Mouse (Mus musculus): ENCODE measurements around the gene Tns4. TPM values are rescaled to one million over a fixed set of nuclear protein-coding genes. Genes with fewer than 3 reads are reported as not detected.

The Tns4 gene
- 0.05 and 0.11 TPM in 2 replicates for polyA plus RNA-seq (2016; fragmentation: Nextera tagmentation; extraction: Ambion mirVana)

DNA sequence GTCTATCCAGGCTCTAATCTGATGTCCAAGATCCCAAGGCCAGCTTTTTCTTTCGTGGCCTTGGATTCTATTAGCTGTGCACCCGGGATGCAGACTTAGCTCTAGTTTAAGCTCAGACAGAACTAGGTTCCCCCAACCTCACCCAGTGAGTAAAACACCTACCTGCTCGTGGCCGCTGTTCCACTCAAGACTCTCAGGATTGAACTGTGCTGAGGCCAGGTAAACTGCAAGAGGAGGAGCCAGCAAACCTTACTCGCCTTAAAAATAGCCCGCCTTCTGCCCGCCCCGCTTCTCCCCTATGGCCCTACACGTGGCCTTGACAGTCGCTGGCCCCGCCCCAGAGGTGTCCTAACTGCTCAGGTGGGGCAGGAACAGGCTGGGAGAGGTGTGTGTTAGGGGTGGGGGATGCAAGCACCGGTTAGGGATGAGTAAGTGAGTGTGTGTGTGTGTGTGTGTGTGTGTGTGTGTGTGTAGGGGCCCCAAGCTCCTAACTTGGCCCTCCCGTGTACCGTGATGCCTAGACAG lies at the start of gene Tns4:
TSS of gene Tns4 (minus strand) at position 230 of the 525 bp plus-strand sequence.
- 65% methylated on average over 14 of the region's 14 CpGs for WGBS
- Histone ChIP-seq H3K9me3 (replicated peaks) (no peaks in the 10 kb centered on the region), H3K4me2 (no peak within 1 kb of the TSS), H3K4me3 (no peak within 1 kb of the TSS), H3K4me1 (replicated peaks) (0 out of 2 replicates have a peak, but pooled peaks cover 9% of the 10 kb centered on the region), H3K27ac (ENCODE audit: poor library complexity, severe bottlenecking) (no peak within 1 kb of the TSS), H3K27me3 (replicated peaks) (no peaks in the 10 kb centered on the region), H3K36me3 (no peaks in the 10 kb centered on the region), H3K9ac (no peak within 1 kb of the TSS)
- no peak for ATAC-seq (ENCODE audit: insufficient number of reproducible peaks, low FRiP score)

GRCm38 (mm10) chr11:99137385-99137784 lies 48.3 kb upstream of the Tns4 start:
- H3K27ac ChIP-seq (ENCODE audit: poor library complexity, severe bottlenecking): no peak overlapping the region
- no peak for ATAC-seq (ENCODE audit: insufficient number of reproducible peaks, low FRiP score)
- H3K27me3 ChIP-seq (replicated peaks): no peaks in the 10 kb centered on the region
- no peak overlapping the region for H3K4me3 ChIP-seq
- H3K36me3 ChIP-seq: no peaks in the 10 kb centered on the region
- 73% methylated on average over 4 of the region's 4 CpGs for WGBS
- H3K4me2 ChIP-seq: no peak overlapping the region
- H3K4me1 ChIP-seq (replicated peaks): peaks cover 23% of the 10 kb centered on the region
- no peak overlapping the region for H3K9ac ChIP-seq
- H3K9me3 ChIP-seq (replicated peaks): no peaks in the 10 kb centered on the region

- Histone ChIP-seq H3K27me3 (replicated peaks) (no peaks in the 10 kb centered on the region), H3K36me3 (no peaks in the 10 kb centered on the region), H3K9ac (no peak overlapping the region), H3K4me2 (no peak overlapping the region), H3K4me3 (no peak overlapping the region), H3K27ac (ENCODE audit: poor library complexity, severe bottlenecking) (no peak overlapping the region), H3K4me1 (replicated peaks) (peaks cover 27% of the 10 kb centered on the region), H3K9me3 (replicated peaks) (no peaks in the 10 kb centered on the region)
- 73% methylated on average over 4 of the region's 4 CpGs for WGBS
- ATAC-seq (ENCODE audit: insufficient number of reproducible peaks, low FRiP score): no peak
Measured at GRCm38 (mm10) chr11:99136961-99137360, 47.9 kb upstream of the Tns4 start.

- no peaks in the 10 kb centered on the region for H3K36me3 ChIP-seq
- H3K9ac ChIP-seq: no peak overlapping the region
- H3K4me3 ChIP-seq: no peak overlapping the region
- H3K4me2 ChIP-seq: no peak overlapping the region
- no peak for ATAC-seq (ENCODE audit: insufficient number of reproducible peaks, low FRiP score)
- H3K27ac ChIP-seq (ENCODE audit: poor library complexity, severe bottlenecking): no peak overlapping the region
- H3K4me1 ChIP-seq (replicated peaks): peaks cover 33% of the 10 kb centered on the region
- no peaks in the 10 kb centered on the region for H3K9me3 ChIP-seq (replicated peaks)
- WGBS: 55% methylated on average over 3 of the region's 3 CpGs
- H3K27me3 ChIP-seq (replicated peaks): no peaks in the 10 kb centered on the region
Measured at GRCm38 (mm10) chr11:99136361-99136760, 47.3 kb upstream of the Tns4 start.

- H3K4me2 ChIP-seq: no peak overlapping the region
- no peaks in the 10 kb centered on the region for H3K9me3 ChIP-seq (replicated peaks)
- H3K4me1 ChIP-seq (replicated peaks): peaks cover 41% of the 10 kb centered on the region
- no peak overlapping the region for H3K4me3 ChIP-seq
- no peak overlapping the region for H3K9ac ChIP-seq
- 66% methylated on average over 8 of the region's 8 CpGs for WGBS
- H3K36me3 ChIP-seq: no peaks in the 10 kb centered on the region
- H3K27ac ChIP-seq (ENCODE audit: poor library complexity, severe bottlenecking): no peak overlapping the region
- ATAC-seq (ENCODE audit: insufficient number of reproducible peaks, low FRiP score): no peak
- H3K27me3 ChIP-seq (replicated peaks): no peaks in the 10 kb centered on the region
Measured at GRCm38 (mm10) chr11:99135047-99135440, 45.9 kb upstream of the Tns4 start.

DNA sequence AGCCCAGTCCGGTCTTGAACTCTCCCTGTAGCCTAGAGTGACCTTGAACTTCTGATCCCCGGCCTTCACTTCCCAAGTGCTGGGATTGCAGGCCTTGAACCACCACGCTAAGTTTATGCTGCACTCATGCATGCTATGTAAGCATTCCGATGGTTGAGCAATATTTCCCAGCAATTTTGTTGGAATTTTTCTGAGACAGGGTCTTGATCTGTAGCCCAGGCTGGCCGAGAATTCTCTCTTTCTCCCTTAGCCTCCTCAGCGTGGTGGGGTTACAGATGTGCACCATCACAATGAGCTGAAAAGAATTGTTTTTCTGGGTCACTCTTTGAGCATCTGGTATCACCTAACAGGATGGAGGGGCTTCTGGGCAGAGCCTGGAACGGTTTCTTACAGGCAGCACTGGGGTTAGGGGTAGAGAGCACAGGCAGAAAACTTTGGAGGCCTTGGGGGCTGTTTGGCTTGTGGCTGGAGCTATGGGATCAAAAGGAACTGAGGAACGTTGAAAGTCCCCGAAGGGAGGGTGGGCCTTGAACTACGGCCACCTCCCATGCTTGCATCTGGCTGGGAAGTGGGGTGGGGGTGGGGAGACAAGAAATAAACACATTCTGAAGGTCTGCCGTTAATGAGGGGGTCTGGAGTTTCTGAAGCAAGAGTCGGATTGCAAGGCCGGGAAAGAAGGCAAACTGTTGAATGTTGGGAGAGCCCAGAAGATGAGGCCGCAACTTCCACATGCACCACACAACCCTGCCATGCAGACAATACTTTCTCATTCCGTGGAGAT lies 45.4 kb upstream of the Tns4 start:
- H3K4me3 ChIP-seq: no peak overlapping the region
- 0 out of 2 replicates have a peak overlapping the region, but pooled peaks have one; percentile 21 for H3K27ac ChIP-seq (ENCODE audit: poor library complexity, severe bottlenecking)
- no peak overlapping the region for H3K9ac ChIP-seq
- peaks cover 43% of the 10 kb centered on the region for H3K4me1 ChIP-seq (replicated peaks)
- H3K4me2 ChIP-seq: no peak overlapping the region
- no peaks in the 10 kb centered on the region for H3K36me3 ChIP-seq
- no peak for ATAC-seq (ENCODE audit: insufficient number of reproducible peaks, low FRiP score)
- 53% methylated on average over 15 of the region's 15 CpGs for WGBS
- no peaks in the 10 kb centered on the region for H3K27me3 ChIP-seq (replicated peaks)
- no peaks in the 10 kb centered on the region for H3K9me3 ChIP-seq (replicated peaks)

DNA sequence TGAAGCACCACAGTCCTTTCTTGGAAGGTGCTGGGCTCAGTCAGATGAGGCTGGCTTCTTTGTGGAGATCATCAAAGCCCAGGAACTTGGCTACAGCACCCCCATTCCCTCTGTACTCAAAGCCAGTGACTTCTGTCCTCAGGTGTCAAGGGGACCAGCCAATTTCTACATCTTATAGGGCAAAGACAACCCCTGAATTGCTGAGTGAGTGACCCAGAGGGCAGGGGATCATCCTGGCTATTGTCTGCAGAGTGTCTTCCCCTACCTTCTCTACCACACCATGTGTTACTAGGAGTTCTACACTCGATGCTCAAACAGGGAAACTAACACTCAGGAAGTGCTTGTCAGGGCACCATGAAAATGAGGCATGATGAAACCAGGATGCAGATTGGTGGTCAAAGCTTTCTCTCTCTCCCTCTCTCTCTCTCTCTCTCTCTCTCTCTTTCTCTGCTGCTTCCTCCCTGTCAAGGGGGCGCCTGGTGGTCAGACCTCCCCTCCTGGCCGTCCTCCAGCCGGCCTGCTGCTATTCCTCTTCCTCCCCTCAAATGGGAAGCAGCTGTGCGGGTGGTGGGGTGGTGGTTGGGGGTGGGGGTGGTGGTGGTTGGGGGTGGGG lies 44.3 kb upstream of the Tns4 start:
- Histone ChIP-seq H3K27ac (ENCODE audit: poor library complexity, severe bottlenecking) (peak overlapping the region; percentile 50), H3K4me2 (no peak overlapping the region), H3K9ac (peak overlapping the region; percentile 10; the same call in 1 of the 2 replicates), H3K4me1 (replicated peaks) (peaks cover 49% of the 10 kb centered on the region), H3K36me3 (no peaks in the 10 kb centered on the region), H3K4me3 (no peak overlapping the region), H3K9me3 (replicated peaks) (no peaks in the 10 kb centered on the region), H3K27me3 (replicated peaks) (no peaks in the 10 kb centered on the region)
- ATAC-seq (ENCODE audit: insufficient number of reproducible peaks, low FRiP score): no peak
- 28% methylated on average over 5 of the region's 5 CpGs for WGBS

GRCm38 (mm10) chr11:99132091-99132730 lies 43.1 kb upstream of the Tns4 start:
- ATAC-seq (ENCODE audit: insufficient number of reproducible peaks, low FRiP score): peak; percentile 62
- Histone ChIP-seq H3K27ac (ENCODE audit: poor library complexity, severe bottlenecking) (peak overlapping the region; percentile 77), H3K27me3 (replicated peaks) (no peaks in the 10 kb centered on the region), H3K4me1 (replicated peaks) (peaks cover 61% of the 10 kb centered on the region), H3K9ac (peak overlapping the region; percentile 54; the same call in 1 of the 2 replicates), H3K36me3 (no peaks in the 10 kb centered on the region), H3K4me2 (peak overlapping the region; percentile 60), H3K4me3 (peak overlapping the region; percentile 23), H3K9me3 (replicated peaks) (no peaks in the 10 kb centered on the region)
- 2% methylated on average over 11 of the region's 11 CpGs for WGBS

DNA sequence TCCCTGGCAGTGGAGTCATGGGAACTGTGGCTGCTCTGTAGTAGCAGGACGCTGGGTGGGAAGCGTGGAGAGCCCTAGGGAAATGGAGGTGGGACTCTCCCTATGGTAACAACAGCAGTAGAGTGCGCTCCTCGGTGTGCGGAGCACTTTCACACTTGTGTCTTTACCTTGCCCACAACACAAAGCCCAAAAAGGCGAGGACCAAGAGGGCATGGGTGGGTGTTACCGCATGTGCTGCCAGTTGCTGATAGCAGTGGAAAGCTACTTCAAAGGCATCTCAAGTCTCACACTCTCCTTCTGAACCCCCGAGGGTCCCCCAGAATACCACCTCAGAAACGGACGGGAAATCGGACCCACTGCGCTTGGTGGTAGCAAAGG lies 42.3 kb upstream of the Tns4 start:
- Histone ChIP-seq H3K4me1 (replicated peaks) (peaks cover 64% of the 10 kb centered on the region), H3K27ac (ENCODE audit: poor library complexity, severe bottlenecking) (peak overlapping the region; percentile 77; the same call in 1 of the 2 replicates), H3K9ac (0 out of 2 replicates have a peak overlapping the region, but pooled peaks have one; percentile 54), H3K9me3 (replicated peaks) (no peaks in the 10 kb centered on the region), H3K36me3 (no peaks in the 10 kb centered on the region), H3K4me2 (peak overlapping the region; percentile 60), H3K4me3 (peak overlapping the region; percentile 23), H3K27me3 (replicated peaks) (no peaks in the 10 kb centered on the region)
- no peak for ATAC-seq (ENCODE audit: insufficient number of reproducible peaks, low FRiP score)
- WGBS: 21% methylated on average over 12 of the region's 12 CpGs

- ATAC-seq (ENCODE audit: insufficient number of reproducible peaks, low FRiP score): no peak
- H3K4me2 ChIP-seq: peak overlapping the region; percentile 60; the same call in 1 of the 2 replicates
- peaks cover 66% of the 10 kb centered on the region for H3K4me1 ChIP-seq (replicated peaks)
- H3K9ac ChIP-seq: no peak overlapping the region
- no peaks in the 10 kb centered on the region for H3K27me3 ChIP-seq (replicated peaks)
- H3K4me3 ChIP-seq: no peak overlapping the region
- 32% methylated on average over 5 of the region's 5 CpGs for WGBS
- no peaks in the 10 kb centered on the region for H3K9me3 ChIP-seq (replicated peaks)
- H3K27ac ChIP-seq (ENCODE audit: poor library complexity, severe bottlenecking): peak overlapping the region; percentile 77; the same call in 1 of the 2 replicates
- no peaks in the 10 kb centered on the region for H3K36me3 ChIP-seq
Measured at GRCm38 (mm10) chr11:99130736-99131462, 41.8 kb upstream of the Tns4 start.

All from heart, embryonic 12.5 days (tissue).